Mouse (Mus musculus) 416B (cell line): ENCODE measurements around the gene Phykpl.
"Not testable (repeated sequence)": the region's sequence is repeated elsewhere in the genome, so short reads cannot be mapped to it uniquely, and the experiment has no call there.

Experiments
- DNase-seq: peaks from one replicate; pipeline ENCODE4 v3.0.0; 2011; ENCODE audit warnings: low read depth

The Phykpl gene

GRCm38 (mm10) chr11:51586411-51586810, 1.9 kb downstream of the Phykpl start:
- no peak for DNase-seq

DNA sequence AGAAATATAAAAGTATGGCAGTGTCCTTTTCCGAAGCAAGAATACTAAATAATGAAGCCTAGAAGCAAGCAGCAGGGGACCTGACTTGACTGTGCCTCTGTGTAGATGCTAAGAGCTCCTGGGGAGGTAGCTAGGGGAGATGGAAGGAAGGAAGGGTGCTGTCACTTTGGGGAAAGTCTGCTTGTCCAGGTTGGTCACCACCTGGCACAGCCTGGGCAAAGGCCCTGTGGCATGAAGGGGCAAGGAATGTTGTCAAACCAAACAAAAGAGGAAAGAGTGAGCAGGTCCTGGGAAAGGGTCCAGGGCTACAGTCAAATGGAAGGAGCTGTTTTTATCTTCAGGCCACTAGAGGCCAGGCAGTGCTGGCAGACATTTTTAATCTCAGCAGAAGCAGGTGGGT, 2.5 kb downstream of the Phykpl start:
- no peak for DNase-seq

GRCm38 (mm10) chr11:51588833-51589232, 4.3 kb downstream of the Phykpl start:
- DNase-seq = no peak

DNA sequence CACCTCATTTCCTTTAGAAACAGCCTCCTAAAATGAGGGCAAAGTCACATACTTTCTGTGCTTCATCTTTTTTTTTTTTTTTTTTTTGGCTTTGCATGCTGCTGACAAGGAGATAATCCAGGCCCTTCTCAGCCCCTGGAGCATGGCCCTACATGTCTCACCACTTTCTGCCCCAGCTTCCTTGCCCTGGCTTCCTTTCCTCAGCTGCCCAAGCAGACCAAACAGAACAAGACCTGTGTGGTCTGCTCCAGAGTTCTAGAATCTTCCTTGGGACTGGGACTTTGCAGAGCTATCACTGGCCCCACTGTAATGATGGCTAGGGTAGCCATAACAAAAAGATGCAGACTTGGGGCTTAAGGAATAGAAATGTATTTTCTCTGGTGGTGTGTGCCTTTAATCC, 5.4 kb downstream of the Phykpl start:
- DNase-seq = no peak

DNA sequence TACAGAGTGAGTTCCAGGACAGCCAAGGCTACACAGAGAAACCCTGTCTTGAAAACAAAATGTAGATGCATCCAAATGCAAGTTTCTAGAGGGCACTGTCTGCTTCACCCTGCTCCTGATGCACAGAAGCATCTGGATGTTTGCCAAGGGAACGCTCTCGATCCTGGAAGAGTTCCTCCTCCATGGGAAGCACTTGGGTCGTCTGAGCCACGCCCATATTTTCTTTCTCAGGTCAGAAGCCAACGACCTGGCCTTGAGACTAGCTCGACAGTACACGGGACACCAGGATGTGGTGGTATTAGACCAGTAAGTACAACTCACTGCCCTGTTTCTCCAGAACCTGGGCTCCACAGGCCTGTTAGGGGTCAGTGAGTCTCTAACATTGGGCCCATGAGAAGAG, 6.6 kb downstream of the Phykpl start:
- DNase-seq = no peak

GRCm38 (mm10) chr11:51591915-51592314, 7.4 kb downstream of the Phykpl start:
- DNase-seq = no peak

GRCm38 (mm10) chr11:51593368-51593767, 8.8 kb downstream of the Phykpl start:
- DNase-seq = no peak

- no peak for DNase-seq
Measured at GRCm38 (mm10) chr11:51593849-51594248, 9.3 kb downstream of the Phykpl start.

DNA sequence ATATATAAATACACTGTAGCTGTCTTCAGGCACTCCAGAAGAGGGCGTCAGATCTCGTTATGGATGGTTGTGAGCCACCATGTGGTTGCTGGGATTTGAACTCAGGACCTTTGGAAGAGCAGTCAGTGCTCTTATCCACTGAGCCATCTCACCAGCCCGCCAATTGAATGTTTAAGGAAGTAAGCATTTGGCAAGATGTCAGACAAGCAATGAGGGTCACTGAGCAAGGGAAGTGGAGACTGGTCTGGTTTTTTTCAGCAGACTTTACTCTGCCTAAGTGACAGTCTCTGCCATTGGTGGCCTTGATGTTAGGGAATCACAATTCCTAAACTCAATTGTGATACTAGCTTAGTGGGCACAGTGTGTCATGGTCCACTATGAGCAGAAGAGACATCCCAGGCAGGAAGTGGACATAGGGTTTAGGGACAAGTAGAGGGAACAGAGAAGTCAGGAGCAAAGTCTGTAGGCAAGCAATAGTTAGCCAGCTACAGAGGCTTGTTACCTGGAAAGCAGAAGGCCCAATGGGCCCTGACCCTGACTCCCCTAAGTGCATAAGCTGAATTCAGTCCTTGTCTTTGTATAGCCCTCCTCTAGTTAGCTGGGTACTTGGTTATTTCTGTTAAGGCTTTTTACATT, 10.3 kb downstream of the Phykpl start:
- peak; percentile 80 for DNase-seq

- DNase-seq = no peak
Measured at GRCm38 (mm10) chr11:51595459-51596083, 11.0 kb downstream of the Phykpl start.

- no peak for DNase-seq
Measured at GRCm38 (mm10) chr11:51597553-51597952, 13.0 kb downstream of the Phykpl start.

GRCm38 (mm10) chr11:51602253-51602652, 17.7 kb downstream of the Phykpl start:
- no peak for DNase-seq

- peak; percentile 82 for DNase-seq
Measured at GRCm38 (mm10) chr11:51605602-51606446, 21.3 kb downstream of the Phykpl start.

DNA sequence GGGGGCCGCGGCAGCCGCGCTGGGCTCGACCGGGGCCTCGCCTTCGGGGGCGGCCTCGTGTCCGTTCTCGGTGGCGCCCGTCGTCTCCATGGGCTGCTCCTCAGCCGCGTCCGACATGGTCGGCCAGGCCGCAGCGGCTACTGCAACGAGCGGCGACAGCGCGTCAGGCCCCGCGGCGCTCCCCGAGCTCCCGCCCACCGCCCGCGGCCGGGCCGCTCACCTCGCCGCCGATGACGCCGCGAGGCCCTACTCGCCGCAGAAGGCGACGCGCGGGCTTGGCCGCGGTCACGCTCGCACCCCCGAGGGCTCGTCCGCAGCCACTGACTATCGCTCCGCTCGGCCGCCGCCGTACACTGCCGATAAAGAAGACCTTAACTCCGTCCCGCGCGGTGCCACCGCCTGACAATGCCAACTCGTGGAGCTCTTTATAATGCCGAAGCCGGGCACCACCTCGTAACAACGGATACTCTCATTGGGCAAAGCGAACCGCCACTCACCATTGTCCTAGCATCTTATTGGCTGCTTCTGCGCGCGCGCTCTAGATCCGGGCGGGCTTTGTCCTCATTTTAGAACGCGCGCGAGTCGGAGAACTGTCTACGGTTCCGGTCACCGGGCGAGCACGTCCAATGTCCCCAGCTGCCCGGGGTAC, 22.0 kb downstream of the Phykpl start, which contains the start of gene Hnrnpab:
Gene Hnrnpab, minus strand, starts transcription at position 401 of the 649 bp plus-strand sequence.
- DNase-seq = peak; percentile 98

DNA sequence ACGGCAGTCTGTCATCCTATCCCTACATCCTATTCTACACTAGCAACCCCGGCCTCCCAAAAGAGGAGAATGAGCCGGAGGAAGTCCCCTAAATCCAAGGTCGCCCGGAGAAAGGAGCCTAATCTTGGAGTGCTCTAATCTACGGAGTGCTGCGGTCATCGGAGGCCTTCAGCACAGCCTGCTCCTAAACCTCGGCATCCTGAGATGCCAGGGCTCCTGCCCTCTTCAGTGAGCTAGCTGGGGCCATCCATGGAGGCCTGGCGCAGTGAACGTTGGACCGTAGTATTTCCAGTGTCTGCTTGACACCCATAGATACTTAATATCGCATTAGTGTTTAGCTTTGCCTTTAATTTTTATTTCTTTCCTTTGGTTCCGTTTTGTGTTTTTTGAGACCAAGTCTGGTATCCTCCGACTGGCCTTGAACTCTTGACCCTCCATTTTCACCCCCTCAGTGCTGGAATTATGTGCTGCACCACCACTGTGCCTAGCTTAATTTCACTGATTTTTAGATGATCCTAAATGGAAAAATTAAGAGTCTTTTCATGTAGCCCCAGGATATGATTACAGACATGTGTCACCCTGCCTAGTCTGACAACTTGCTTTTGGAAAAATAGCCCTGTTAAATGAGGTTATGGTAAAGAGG, 22.7 kb downstream of the Phykpl start:
- DNase-seq = no peak

DNA sequence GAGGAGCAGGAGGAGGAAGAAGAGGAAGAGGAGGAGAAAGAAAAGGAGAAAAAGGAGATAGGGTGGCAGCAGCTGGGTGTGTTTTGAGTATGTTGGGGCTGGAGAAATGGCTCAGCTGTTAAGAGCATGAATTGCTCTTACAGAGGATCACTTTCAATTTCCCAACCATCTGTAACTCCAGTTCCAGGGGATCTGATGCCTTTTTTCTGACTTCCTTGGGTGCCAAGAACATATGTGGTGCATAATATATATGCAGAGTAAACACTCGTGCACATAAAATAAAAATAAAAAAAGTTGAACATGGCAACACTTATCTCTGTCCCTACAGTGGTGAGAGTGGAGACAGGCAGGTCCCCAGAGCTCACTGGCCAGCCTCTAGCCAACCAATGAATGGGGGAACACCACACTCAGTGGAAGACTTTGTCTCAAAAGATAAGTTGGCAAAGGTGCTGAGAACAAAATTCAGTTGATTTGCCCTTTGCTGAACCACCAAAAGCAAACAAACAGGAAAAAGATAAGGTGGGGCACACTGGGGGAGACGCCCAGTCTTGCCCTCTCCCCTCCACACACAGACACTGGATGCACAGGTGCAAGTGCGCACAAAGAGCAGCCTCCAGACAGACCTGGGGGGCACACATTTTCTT, 24.8 kb downstream of the Phykpl start:
- DNase-seq = no peak

GRCm38 (mm10) chr11:51609940-51610339, 25.4 kb downstream of the Phykpl start:
- not testable (repeated sequence) for DNase-seq

- no peak for DNase-seq
Measured at GRCm38 (mm10) chr11:51614256-51614655, 29.7 kb downstream of the Phykpl start.

DNA sequence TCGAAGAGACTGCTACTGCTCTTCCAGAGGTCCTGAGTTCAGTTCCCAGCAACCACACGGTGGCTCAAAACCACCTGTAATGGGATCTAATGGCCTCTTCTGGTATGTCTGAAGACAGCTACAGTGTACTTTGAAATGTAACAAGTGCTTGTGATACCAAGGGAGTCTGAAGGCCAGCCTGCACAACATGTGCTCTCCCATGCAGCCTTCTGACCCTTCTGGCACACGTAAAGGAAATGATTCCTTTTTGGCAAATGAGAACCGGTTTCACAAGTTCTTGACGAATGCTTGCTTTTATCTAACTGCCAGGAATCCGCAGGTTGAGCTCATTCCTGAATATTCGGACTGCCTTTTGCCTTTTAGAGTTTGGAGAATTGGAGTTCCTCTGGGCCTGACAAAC, 30.6 kb downstream of the Phykpl start:
- peak; percentile 64 for DNase-seq

GRCm38 (mm10) chr11:51615601-51616000, 31.0 kb downstream of the Phykpl start:
- DNase-seq = peak; percentile 93

DNA sequence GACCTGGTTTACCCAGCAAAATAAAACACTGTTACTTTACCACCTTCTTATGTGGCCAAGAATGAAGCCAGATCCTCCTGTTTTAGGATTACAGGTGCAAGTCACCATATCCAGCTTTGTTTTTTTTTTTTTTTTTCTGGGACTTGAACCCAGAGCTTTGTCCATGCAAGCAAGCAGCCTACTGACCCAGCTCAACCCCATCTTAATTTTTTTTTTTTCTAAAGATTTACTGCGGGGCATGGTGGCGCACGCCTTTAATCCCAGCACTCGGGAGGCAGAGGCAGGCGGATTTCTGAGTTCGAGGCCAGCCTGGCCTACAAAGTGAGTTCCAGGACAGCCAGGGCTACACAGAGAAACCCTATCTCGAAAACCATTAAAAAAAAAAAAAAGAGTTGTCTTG, 31.6 kb downstream of the Phykpl start:
- DNase-seq = not testable (repeated sequence)
